Mouse (Mus musculus) myocyte (in vitro differentiated cells): Measurements from ENCODE around the gene Zfp51. TPM values are rescaled to one million over a fixed set of nuclear protein-coding genes. Genes with fewer than 3 reads are reported as not detected.

ENCODE experiments used
- H3K27me3 ChIP-seq: one replicate; pipeline ENCODE4 v1.6.1; 2011; ENCODE audit not compliant: control insufficient read depth, insufficient read depth, insufficient read length
- H3K36me3 ChIP-seq: one replicate; pipeline ENCODE4 v1.6.1; 2011; ENCODE audit not compliant: control insufficient read depth, insufficient read depth
- H3K4me2 ChIP-seq: one replicate; pipeline ENCODE4 v1.6.1; 2011; ENCODE audit warnings: low read depth, control low read depth
- H3K4me3 ChIP-seq: one replicate; pipeline ENCODE4 v1.5.1; 2011; ENCODE audit warnings: mild to moderate bottlenecking, control low read depth, moderate library complexity
- H3K79me2 ChIP-seq: one replicate; pipeline ENCODE4 v1.6.1; 2011; ENCODE audit not compliant: control insufficient read depth, insufficient read depth
- H3ac ChIP-seq: one replicate; pipeline ENCODE4 v1.6.1; 2011; ENCODE audit not compliant: control insufficient read depth, insufficient read length
- CEBPB ChIP-seq: IDR thresholded peaks from 2 replicates; pipeline ENCODE4 v1.6.1; 2011; ENCODE audit warnings: mild to moderate bottlenecking, moderate library complexity; ENCODE audit not compliant: poor library complexity, insufficient read depth, severe bottlenecking
- E2F4 ChIP-seq: IDR thresholded peaks from one replicate; pipeline ENCODE4 v1.6.1; 2011; ENCODE audit warnings: mild to moderate bottlenecking, control low read depth, moderate library complexity; ENCODE audit not compliant: insufficient read depth
- MAX ChIP-seq: IDR thresholded peaks from one replicate; pipeline ENCODE4 v1.6.1; 2011; ENCODE audit warnings: low read depth, mild to moderate bottlenecking, control low read depth
- MYOD1 ChIP-seq, 3 experiments: IDR thresholded peaks; one replicate each; pipeline ENCODE4 v1.6.1; 2011; ENCODE audit warnings: control low read depth in 2 of 3, low read depth in 2 of 3, mild to moderate bottlenecking in 2 of 3, moderate library complexity in 1 of 3; ENCODE audit not compliant: insufficient read length in 2 of 3, control insufficient read depth in 1 of 3
- MYOG ChIP-seq, 3 experiments: IDR thresholded peaks; one replicate each; pipeline ENCODE4 v1.6.1; 2011; ENCODE audit warnings: control low read depth in 2 of 3, low read depth in 2 of 3, mild to moderate bottlenecking in 2 of 3; ENCODE audit not compliant: insufficient read length in 2 of 3, control insufficient read depth in 1 of 3, insufficient read depth in 1 of 3
- POLR2A ChIP-seq: IDR thresholded peaks from one replicate; pipeline ENCODE4 v1.6.1; 2011; ENCODE audit warnings: low read depth, mild to moderate bottlenecking, control low read depth, moderate library complexity; ENCODE audit not compliant: insufficient read length
- POLR2AphosphoS2 ChIP-seq: IDR thresholded peaks from one replicate; pipeline ENCODE4 v1.6.1; 2011; ENCODE audit warnings: low read depth, control low read depth; ENCODE audit not compliant: insufficient read length
- REST ChIP-seq: IDR thresholded peaks from one replicate; pipeline ENCODE4 v1.6.1; 2011; ENCODE audit warnings: mild to moderate bottlenecking, control low read depth, moderate library complexity; ENCODE audit not compliant: insufficient read depth, insufficient read length
- SRF ChIP-seq: IDR thresholded peaks from one replicate; pipeline ENCODE4 v1.6.1; 2011; ENCODE audit warnings: low read depth; ENCODE audit not compliant: control insufficient read depth, insufficient read length
- TCF12 ChIP-seq: IDR thresholded peaks from one replicate; pipeline ENCODE4 v1.6.1; 2011; ENCODE audit warnings: mild to moderate bottlenecking, control low read depth; ENCODE audit not compliant: poor library complexity, insufficient read depth, severe bottlenecking
- TCF3 ChIP-seq: IDR thresholded peaks from one replicate; pipeline ENCODE4 v1.6.1; 2011; ENCODE audit warnings: low read depth, control low read depth; ENCODE audit not compliant: insufficient read length
- USF1 ChIP-seq: IDR thresholded peaks from one replicate; pipeline ENCODE4 v1.6.1; 2011; ENCODE audit warnings: low read depth, mild to moderate bottlenecking, control low read depth, moderate library complexity
- polyA plus RNA-seq: library from polyadenylated mRNA; unstranded; fragments of >200 nt; fragmentation: generic; extraction: Trizol; gene quantifications from one replicate; pipeline ENCODE4 v1.2.1, GENCODE M21; 2012; ENCODE audit warnings: missing spikeins

The Zfp51 gene
- polyA plus RNA-seq, 1 experiment, result 1.5 TPM

DNA sequence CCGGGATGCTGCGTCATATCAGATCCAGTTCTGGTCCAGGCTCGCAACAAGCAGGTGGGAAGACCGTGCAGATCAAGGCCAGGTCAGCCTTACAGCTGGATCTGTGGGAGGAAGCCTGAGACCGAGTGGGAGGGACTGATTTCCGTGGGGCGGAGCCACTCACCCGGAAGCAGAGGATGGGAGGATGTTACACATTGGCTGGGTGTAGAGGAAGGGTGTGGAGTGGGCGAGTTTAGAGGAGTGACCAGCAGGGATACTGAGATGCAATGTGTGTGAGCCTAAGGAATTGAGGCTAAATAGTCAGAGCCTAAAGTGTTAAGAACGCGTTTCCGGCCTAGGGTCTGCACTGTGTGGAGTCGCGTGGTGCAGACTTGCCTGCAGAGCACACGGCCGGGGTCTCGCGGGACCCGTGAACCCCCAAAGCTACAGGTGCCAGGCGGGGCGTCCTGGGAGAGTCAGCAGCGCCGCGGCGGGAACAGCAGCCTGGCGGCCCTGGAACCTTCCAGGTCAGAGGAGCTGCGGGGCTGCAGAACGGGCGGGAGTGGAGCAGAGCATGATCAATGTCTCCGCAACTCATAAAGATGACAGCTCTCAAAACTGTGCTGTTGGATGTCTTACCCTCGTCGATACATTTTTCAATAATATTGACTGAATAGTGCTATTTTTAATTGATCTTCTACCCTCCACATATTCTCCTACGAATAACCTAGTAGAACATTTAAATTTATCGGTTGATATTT lies 38.8 kb downstream of the Zfp51 start, which contains the start of gene Zfp53:
Gene Zfp53 (plus strand): TSS at position 239 of the 740 bp plus-strand sequence.
- H3K36me3 ChIP-seq, result peaks cover 14% of the 10 kb centered on the region
- peak within 1 kb of the TSS; percentile 62 for H3K4me2 ChIP-seq
- H3ac ChIP-seq, result peak within 1 kb of the TSS; percentile 4
- TF ChIP-seq POLR2A, result peak; percentile 61
- TF ChIP-seq USF1, result no peak
- TF ChIP-seq POLR2AphosphoS2, result peak; percentile 75
- TF ChIP-seq SRF, result no peak
- peak in 2 of 3 experiments; percentile 5 to 23 for TF ChIP-seq MYOD1 (IDR thresholded peaks at IDR 0.05; ENCODE audit: control insufficient read depth in 1 of 3, insufficient read length in 2 of 3, low read depth in 2 of 3)
- peaks cover 23% of the 10 kb centered on the region for H3K79me2 ChIP-seq
- peak within 1 kb of the TSS; percentile 43 for H3K4me3 ChIP-seq
- H3K27me3 ChIP-seq, result no peaks in the 10 kb centered on the region

DNA sequence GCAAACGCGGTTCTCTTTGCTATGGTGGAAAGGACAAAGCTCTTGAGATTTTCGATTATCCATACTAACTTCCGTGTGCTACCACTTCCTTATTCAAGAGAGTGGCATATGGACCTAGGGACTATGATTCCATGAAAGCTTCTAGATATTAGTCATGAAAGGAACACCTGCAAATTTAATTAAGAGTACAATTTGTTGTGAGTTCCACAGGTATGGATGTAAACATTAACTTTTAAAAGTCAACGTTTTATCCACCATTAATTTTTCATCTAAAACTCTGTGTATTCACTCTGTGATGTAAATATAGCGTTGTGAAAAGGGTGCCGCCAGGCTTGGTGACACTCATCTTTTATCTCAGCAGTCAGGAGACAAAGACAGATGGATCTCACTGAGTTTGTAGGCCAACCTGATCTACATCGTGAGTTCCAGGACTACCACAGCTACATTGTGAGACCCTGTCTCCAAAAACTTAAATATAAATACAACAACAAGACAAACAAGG lies 39.4 kb downstream of the Zfp51 start:
- Histone ChIP-seq H3K27me3 (no peaks in the 10 kb centered on the region), H3ac (peak overlapping the region; percentile 4), H3K36me3 (peaks cover 16% of the 10 kb centered on the region), H3K4me2 (peak overlapping the region; percentile 62), H3K79me2 (peaks cover 24% of the 10 kb centered on the region), H3K4me3 (peak overlapping the region; percentile 43)
- TF ChIP-seq MYOG (IDR thresholded peaks at IDR 0.05; ENCODE audit: control insufficient read depth in 1 of 3, insufficient read depth in 1 of 3, insufficient read length in 2 of 3, low read depth in 2 of 3), result no peak
- no peak for TF ChIP-seq MYOD1 (IDR thresholded peaks at IDR 0.05; ENCODE audit: control insufficient read depth in 1 of 3, insufficient read length in 2 of 3, low read depth in 2 of 3)
- no peak for TF ChIP-seq USF1
- TF ChIP-seq SRF, result no peak
- TF ChIP-seq TCF12, result no peak
- TF ChIP-seq POLR2A, result no peak
- TF ChIP-seq E2F4, result no peak
- no peak for TF ChIP-seq REST
- no peak for TF ChIP-seq MAX
- TF ChIP-seq CEBPB, result no peak
- no peak for TF ChIP-seq POLR2AphosphoS2

DNA sequence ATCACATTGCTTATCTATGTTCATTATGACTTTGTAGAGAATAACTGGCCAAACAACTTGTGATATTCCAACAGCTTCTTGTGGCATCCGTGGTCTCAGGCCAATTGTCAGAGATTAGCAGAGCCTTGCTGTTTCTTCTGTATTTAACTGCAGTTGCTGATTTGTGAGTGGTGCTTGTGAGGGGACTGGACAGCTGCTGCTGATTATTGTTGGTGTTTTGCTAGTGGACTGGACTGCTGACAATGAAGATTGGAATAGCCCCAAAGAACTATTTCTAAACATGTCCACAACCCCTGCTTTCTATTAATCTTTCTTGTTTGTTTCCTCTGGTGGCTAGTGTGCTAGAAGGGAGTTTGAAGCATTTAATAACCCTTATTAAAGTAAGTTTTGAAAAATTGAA lies 51.2 kb downstream of the Zfp51 start:
- Histone ChIP-seq H3K27me3 (no peaks in the 10 kb centered on the region), H3K4me2 (no peak overlapping the region), H3K36me3 (peaks cover 19% of the 10 kb centered on the region), H3K79me2 (peaks cover 11% of the 10 kb centered on the region), H3ac (no peak overlapping the region), H3K4me3 (no peak overlapping the region)
- TF ChIP-seq E2F4 (no peak), MAX (no peak), REST (no peak), MYOD1 (IDR thresholded peaks at IDR 0.05; ENCODE audit: control insufficient read depth in 1 of 3, insufficient read length in 2 of 3, low read depth in 2 of 3) (peak; percentile 40 to 75 (median 67)), USF1 (no peak), TCF12 (peak; percentile 38), POLR2A (no peak), SRF (no peak), MYOG (IDR thresholded peaks at IDR 0.05; ENCODE audit: control insufficient read depth in 1 of 3, insufficient read depth in 1 of 3, insufficient read length in 2 of 3, low read depth in 2 of 3) (peak in 1 of 3 experiments; percentile 55), CEBPB (no peak), TCF3 (no peak), POLR2AphosphoS2 (no peak)

GRCm38 (mm10) chr17:21504524-21504923 lies 54.4 kb downstream of the Zfp51 start:
- H3K79me2 ChIP-seq, result peaks cover 7% of the 10 kb centered on the region
- no peak overlapping the region for H3K4me3 ChIP-seq
- TF ChIP-seq REST (no peak), USF1 (no peak), E2F4 (no peak), TCF12 (no peak), POLR2AphosphoS2 (no peak), MYOD1 (IDR thresholded peaks at IDR 0.05; ENCODE audit: control insufficient read depth in 1 of 3, insufficient read length in 2 of 3, low read depth in 2 of 3) (no peak), TCF3 (no peak), SRF (no peak), MAX (no peak), MYOG (IDR thresholded peaks at IDR 0.05; ENCODE audit: control insufficient read depth in 1 of 3, insufficient read depth in 1 of 3, insufficient read length in 2 of 3, low read depth in 2 of 3) (no peak), POLR2A (no peak), CEBPB (no peak)
- H3K4me2 ChIP-seq, result no peak overlapping the region
- H3K27me3 ChIP-seq, result no peaks in the 10 kb centered on the region
- peaks cover 39% of the 10 kb centered on the region for H3K36me3 ChIP-seq
- no peak overlapping the region for H3ac ChIP-seq
